Mouse (Mus musculus) erythroblast, embryonic 14.5 days (primary cell): ENCODE results near the gene Gng7. TPM values are rescaled to one million over a fixed set of nuclear protein-coding genes. Genes with fewer than 3 reads are reported as not detected.
A peak's percentile ranks its signal among the peaks of the same experiment; 100 is the strongest.
"Not testable (repeated sequence)": the region's sequence is repeated elsewhere in the genome, so short reads cannot be mapped to it uniquely, and the experiment has no call there.

Source experiments
- H3K27me3 ChIP-seq: 2 replicates; pipeline ENCODE4 v1.6.1; 2012; ENCODE audit warnings: inconsistent platforms; ENCODE audit not compliant: control insufficient read depth
- H3K36me3 ChIP-seq: 2 replicates; pipeline ENCODE4 v1.6.1; 2012; ENCODE audit warnings: mild to moderate bottlenecking, inconsistent platforms; ENCODE audit not compliant: control insufficient read depth
- H3K4me1 ChIP-seq: 2 replicates; pipeline ENCODE4 v1.6.1; 2012; ENCODE audit warnings: inconsistent platforms; ENCODE audit not compliant: control insufficient read depth
- H3K4me3 ChIP-seq: replicated peaks from 2 replicates; pipeline ENCODE3; 2012; ENCODE audit warnings: moderate library complexity, mild to moderate bottlenecking, inconsistent platforms
- H3K9me3 ChIP-seq: 2 replicates; pipeline ENCODE4 v1.6.1; 2012; ENCODE audit warnings: low read length, inconsistent platforms, mixed read lengths; ENCODE audit not compliant: control insufficient read depth
- GATA1 ChIP-seq: IDR thresholded peaks from 2 replicates; pipeline ENCODE4 v1.6.1; 2012; ENCODE audit warnings: low read length, inconsistent platforms, mixed read lengths
- TAL1 ChIP-seq: IDR thresholded peaks from 3 replicates; pipeline ENCODE4 v1.6.1; 2012; ENCODE audit warnings: low read length, inconsistent platforms, mixed read lengths
- polyA plus RNA-seq: library from polyadenylated mRNA; stranded (reverse); fragments of >175 nt; gene quantifications from 2 replicates; pipeline ENCODE4 v1.2.3, GENCODE M21; 2012

Gng7 gene
- not detected in 2 replicates for polyA plus RNA-seq

DNA sequence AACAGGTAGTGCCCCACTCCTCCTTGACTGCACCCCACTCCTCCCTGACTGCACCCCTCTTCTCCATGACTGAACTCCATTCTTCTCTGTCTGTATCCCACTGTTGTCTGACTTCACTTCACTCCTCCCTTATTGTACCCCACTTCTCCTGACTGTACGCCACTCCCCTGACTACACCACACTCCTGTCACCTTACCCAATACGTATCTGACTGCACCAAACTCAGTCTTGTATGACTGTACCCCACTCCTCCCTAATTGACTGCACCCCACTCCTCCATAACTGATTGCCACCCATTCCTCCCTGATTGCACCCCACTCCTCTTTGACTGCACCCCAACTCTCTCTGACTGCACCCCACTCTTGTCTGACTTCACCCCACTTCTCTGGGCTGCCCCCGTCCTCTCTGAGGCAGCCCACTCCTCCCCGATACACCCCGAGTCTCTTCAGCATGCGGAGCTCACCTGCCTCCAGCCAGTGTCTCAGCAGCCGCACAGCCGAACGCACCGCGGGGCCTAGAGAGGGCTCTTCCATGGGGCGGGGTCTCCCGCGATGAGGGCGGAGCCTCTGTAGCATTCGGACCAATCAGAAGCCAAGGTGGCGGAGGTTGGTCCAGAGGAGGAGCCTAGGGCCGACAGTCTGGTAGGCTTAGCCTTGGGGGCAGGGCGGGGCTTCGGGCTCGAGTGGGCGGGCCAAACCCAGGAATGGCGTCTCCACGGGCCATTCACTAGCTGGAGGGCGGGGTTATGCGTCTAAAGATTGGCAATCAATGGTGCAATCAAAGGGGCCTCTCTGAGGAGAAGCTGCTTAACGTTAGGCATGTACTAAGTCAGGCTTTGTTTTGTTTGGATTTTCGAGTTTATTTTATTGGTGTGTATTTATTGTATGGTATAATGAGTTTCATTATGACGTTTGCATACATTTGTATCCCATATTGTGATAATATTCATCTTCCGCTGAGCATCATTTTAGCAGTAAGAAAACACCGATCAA, at the start of gene Gng7:
TSS of gene Gng7 (minus strand) at position 553 of the 992 bp plus-strand sequence.
- H3K9me3 ChIP-seq, result peaks cover 2% of the 10 kb centered on the region; the same call in 1 of the 2 replicates
- peak within 1 kb of the TSS; percentile 37 for H3K4me3 ChIP-seq
- peaks cover 3% of the 10 kb centered on the region for H3K27me3 ChIP-seq
- no peak for TF ChIP-seq TAL1
- no peak for TF ChIP-seq GATA1
- H3K4me1 ChIP-seq, result peaks cover 34% of the 10 kb centered on the region
- no peaks in the 10 kb centered on the region for H3K36me3 ChIP-seq

DNA sequence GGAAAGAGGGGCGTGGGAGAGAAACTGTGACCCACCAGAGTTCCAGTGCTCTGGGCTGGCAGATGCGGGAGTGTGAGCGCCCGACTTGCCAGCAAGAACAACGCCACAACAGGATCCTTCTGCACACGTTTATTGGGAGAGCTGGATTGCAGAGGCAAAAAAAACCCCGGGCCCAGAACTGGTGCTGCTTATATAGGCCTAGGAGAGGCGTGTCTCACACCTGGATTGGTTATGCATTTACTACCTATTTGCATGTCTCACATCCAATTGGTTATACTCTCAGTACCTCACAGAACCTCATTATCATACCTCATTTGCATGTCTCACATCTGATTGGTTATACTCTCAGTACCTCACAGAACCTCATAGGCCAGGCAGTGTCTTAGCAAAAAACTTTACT, 49.8 kb upstream of the Gng7 start:
- H3K4me3 ChIP-seq, H3K27me3 ChIP-seq, H3K9me3 ChIP-seq, H3K36me3 ChIP-seq: not testable (repeated sequence)
- peaks cover 12% of the 10 kb centered on the region for H3K4me1 ChIP-seq

DNA sequence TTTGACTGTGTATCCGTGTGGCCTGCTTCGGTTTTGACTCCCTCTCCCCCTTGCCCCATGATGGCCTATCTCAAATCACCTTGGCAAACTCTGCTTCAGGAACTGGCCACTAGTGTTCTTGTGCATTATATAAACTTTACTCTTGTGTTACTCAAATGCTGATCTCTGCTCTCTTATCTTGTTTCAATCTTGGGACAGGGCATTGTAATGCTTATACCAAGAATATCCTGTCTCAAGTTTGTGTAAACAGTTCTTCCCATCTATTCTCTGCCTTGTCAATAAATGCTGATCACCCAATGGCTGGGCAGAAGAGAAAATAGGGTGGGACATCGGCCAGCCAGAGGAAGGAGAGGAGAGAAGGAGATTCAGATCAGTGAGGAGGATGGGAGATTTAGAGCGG, 48.0 kb upstream of the Gng7 start:
- Histone ChIP-seq H3K4me3 (no peak overlapping the region), H3K27me3 (peaks cover 6% of the 10 kb centered on the region), H3K4me1 (peaks cover 22% of the 10 kb centered on the region), H3K36me3 (peaks cover 3% of the 10 kb centered on the region; the same call in 1 of the 2 replicates), H3K9me3 (no peaks in the 10 kb centered on the region)
- TF ChIP-seq TAL1, result no peak
- no peak for TF ChIP-seq GATA1

DNA sequence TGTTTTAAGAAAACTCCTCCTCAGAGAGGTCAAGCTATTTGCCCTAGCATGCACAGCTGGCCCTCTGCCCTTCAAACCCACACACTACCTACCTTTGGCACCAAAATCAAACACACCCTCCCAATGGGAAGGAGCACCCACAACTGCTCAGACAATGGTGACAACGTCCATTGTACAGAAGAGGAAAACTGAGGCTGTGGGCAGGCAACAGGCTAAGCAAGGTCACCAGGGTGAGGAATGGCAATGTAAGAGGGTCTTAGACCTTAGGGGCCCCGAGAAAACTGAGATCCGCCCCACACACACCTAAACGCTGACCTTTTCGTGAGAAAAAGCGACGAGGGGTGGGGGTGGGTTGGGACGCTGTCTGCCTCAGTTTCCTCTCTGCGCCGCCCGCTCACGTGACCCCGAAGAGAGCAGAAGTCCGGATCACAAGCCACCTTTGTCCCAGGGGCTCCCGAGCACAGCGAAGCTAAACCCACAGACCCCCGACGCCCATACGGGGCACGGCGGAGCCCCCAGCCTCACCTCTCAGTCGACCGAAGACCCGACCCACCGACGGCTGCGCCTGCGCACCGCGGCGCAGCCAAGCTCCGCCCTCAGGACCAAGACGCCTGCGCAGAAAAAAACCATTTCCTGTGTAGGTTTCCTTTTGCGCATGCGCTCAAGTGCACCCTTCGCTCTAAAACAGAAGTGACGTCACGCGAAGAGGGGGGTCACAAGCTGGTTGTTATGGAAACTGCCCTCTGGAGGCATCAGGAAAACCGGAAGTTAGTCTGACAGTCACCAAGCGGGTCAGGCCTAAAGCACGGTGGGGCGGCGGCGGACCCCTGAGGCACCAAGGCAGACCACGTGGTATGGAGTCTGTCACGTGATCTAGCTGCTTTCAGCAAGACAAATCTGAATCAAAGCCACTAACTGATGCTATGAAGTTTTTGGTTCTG, 45.1 kb upstream of the Gng7 start, which contains the start of gene Sgta:
TSS of gene Sgta (minus strand) at position 579 of the 941 bp plus-strand sequence.
- no peaks in the 10 kb centered on the region for H3K27me3 ChIP-seq
- peaks cover 36% of the 10 kb centered on the region for H3K4me1 ChIP-seq
- H3K36me3 ChIP-seq, result peaks cover 16% of the 10 kb centered on the region
- no peak for TF ChIP-seq TAL1
- TF ChIP-seq GATA1, result no peak
- no peaks in the 10 kb centered on the region for H3K9me3 ChIP-seq
- H3K4me3 ChIP-seq, result peak within 1 kb of the TSS; percentile 82

DNA sequence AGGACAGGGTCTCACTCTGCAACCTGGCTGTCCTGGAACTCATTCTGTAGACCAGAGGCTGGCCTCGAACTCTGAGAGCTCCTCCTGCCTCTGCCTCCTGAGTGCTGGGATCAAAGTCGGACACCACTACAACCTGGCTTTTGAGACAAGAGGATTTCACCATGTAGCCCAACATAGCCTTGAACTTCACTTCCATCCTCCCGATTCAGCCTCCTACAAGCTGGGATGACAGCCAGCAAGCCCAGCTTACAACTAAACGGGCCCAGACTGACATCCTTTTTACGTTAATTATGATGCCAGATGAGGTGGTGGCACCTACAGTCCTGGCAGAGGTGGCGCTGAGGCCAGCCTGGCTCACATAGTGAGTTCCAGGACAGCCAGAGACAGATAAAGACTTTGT, 44.2 kb upstream of the Gng7 start:
- Histone ChIP-seq H3K36me3 (peaks cover 17% of the 10 kb centered on the region), H3K9me3 (no peaks in the 10 kb centered on the region), H3K4me1 (peaks cover 36% of the 10 kb centered on the region), H3K4me3 (peak overlapping the region; percentile 82), H3K27me3 (no peaks in the 10 kb centered on the region)
- TF ChIP-seq GATA1 (no peak), TAL1 (no peak)

DNA sequence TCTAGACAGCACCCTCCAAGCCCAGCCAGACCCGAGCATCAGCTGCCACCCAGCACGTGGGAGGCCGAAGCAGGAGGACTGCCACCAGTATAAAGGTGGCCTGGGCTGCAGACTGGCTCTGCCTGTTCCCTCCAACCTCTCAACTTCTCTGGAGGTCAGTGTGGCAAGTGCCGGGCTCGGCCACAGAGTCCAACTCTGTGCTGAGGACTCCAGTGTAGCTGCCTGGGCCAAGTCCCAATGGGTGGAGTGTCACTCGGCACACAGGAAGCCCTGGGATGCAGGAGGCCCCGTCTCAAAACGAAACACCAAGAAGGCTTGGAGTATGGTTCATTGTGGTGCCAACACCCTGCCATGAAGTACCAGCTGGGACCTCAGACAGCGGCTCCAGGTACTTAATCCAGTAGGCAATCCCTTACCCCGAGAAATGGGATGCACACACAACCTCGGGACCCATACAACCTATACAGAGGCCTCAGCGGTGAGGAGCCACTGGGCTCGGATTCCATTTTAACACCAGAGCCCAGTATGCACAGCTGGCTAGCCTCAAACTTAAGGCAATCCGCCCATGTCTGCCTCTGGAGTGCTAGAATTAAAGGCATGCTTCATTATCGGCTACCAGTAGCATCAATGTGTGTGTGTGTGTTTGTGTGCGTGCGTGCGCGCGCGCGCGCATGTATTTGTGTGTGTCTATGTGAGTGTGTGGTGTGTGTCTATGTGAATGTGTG, 42.8 kb upstream of the Gng7 start:
- Histone ChIP-seq H3K9me3 (no peaks in the 10 kb centered on the region), H3K4me3 (no peak overlapping the region), H3K4me1 (peaks cover 40% of the 10 kb centered on the region), H3K27me3 (no peaks in the 10 kb centered on the region), H3K36me3 (peaks cover 26% of the 10 kb centered on the region)
- TF ChIP-seq TAL1 (no peak), GATA1 (no peak)

DNA sequence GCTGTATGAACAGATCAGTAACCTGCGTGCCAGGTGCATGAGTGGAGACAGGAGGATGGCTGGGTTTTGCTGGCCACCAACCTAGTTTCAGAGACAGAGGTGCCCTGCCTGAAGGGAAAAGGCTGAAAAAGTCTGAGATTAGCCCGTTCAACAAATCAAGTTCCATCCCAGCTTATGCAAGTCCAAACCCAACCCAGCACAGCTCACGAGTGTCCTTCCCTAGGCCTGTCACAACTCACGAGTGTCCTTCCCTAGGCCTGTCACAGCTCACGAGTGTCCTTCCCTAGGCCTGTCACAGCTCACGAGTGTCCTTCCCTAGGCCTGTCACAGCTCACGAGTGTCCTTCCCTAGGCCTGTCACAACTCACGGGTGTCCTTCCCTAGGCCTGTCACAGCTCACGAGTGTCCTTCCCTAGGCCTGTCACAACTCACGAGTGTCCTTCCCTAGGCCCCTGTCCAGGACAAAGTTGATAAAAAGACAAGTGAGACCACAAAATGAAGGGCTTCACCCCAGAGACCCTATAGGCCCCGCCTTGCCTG, 41.1 kb upstream of the Gng7 start:
- H3K4me1 ChIP-seq, result peaks cover 50% of the 10 kb centered on the region
- H3K27me3 ChIP-seq, H3K9me3 ChIP-seq, H3K4me3 ChIP-seq: not testable (repeated sequence)
- H3K36me3 ChIP-seq, result peaks cover 43% of the 10 kb centered on the region

DNA sequence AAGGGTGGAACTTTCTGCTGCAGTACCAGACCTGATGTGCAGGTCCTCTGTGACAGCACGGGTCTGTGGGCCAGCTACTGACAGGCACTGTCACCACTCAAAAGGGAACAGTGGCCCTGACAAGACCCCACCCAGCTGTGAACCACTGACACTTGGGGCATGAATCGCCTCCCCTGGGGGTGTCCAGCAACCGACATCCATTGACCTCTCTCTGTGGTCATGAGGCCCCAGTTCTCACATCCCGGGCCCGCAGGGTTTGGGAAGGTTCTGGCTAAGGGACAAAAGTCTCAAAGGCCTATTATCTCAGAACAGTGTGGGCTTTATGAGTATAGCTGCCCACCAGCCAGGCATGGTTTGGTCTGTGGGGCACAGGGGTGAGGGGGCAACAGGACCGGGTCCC, 40.4 kb upstream of the Gng7 start:
- Histone ChIP-seq H3K27me3 (no peaks in the 10 kb centered on the region), H3K4me1 (peaks cover 51% of the 10 kb centered on the region), H3K4me3 (no peak overlapping the region), H3K9me3 (no peaks in the 10 kb centered on the region), H3K36me3 (peaks cover 50% of the 10 kb centered on the region)
- TF ChIP-seq TAL1 (no peak), GATA1 (no peak)
